Mouse (Mus musculus): Measurements from ENCODE around the gene Hnrnph3.
A peak's percentile ranks its signal among the peaks of the same experiment; 100 is the strongest.

Gene Hnrnph3

DNA sequence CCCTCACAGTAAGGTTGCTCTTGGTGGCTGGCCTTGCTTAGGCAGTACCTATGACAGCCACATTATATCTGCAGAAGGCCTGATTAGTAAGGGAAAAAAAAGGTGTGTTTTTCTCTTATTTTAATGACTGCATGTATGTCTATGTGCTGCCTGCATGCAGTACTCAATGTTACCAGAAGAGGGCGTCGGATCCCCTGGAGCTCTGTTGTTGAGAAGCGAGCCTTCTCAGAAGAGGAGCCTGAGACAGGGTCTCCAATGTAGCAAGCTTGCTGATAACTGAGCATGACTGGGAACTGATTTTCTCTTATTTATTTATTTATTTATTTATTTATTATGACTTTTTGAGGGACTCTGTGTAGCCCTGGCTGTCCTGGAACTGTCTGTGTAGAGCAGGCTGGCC lies 36.7 kb downstream of the Hnrnph3 start:
- DNase-seq (ENCODE audit: low read depth, low spot score) = peak; percentile 70

DNA sequence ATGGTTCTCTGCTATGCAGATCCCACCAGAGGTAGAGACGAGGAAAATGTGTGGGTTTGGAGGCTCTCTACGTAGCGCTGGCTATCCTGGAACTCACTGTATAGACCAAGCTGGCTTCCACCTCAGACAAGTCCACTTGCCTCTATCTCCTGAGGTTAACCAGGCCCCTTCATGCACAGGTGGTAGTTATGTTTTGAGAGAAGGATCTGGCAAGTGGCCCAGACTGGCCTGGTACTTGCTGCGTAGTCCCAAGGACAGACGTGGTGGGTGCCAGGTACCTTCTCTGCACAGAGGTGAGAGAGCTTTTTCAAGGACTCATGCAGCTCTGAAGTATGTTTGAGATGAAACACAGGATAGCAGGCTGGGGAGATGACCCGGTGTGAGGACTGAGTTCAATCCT lies 39.5 kb downstream of the Hnrnph3 start:
- peak; percentile 88 for DNase-seq (ENCODE audit: low read depth, low spot score)

DNA sequence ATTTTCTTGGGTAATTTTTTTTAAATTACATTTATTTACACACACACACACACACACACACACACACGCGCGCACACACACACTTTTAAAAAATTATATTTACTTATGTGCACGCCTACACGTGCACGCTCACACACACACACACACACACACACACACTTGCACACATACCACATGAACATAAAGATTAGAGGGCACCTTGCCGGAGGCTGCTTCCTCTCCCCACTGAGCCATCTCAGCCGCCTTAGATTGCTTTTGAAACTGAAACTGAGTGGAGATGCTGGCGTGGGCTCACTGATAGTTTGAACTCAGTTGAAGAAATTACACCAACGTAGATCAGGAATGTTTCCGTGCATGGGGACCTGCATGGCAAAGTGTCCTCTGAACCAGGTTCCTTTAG lies 39.9 kb downstream of the Hnrnph3 start:
- peak; percentile 79 for DNase-seq (ENCODE audit: low read depth, low spot score)

DNA sequence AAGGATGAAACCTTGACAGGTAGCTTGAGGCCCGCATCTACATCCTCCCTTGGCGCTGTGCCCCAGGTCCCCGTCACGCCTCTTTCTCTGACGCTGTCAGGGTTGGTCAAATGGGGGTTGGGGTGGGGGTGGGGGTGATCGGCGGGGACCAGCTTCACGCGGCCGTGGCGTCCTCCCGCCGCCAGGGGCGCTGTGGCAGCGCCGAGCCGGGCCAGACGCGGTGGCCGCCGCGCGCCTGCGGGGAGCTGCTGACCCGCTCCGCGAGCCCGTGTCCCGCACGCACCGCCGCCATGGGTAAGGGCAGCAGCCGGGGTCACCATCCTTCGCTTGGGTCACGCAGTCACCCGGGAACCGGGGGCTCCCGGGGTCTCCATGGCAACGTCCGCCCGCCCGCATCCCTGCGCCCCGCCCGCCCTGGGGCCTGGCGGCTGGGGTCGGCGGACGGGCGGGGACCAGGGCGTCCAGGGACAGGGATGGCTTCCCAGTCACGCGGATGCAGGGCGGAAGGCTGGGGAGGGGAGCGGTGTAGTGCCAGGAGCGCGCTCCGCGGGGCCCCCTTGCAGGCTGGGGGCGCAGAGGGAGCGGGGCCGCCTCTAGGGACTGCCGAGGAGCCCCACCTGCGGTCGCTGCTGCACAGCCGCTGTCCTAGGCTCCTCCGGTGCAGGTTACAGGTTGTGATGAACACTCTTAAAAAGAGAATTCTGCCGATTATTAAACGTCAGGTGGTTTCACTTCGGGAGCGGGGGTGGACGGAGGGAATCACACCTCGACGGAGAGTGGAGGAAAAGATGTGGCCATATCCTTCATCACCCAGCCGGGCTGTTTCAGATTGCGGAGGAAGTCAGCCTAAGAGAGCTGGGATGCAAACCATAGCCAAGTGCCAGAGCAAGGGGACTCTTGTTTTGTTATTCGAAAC lies 43.7 kb downstream of the Hnrnph3 start, which contains the start of gene Rufy2:
TSS of gene Rufy2 (plus strand) at position 185 of the 916 bp plus-strand sequence.
- peak; percentile 89 for DNase-seq (ENCODE audit: low read depth, low spot score)

DNA sequence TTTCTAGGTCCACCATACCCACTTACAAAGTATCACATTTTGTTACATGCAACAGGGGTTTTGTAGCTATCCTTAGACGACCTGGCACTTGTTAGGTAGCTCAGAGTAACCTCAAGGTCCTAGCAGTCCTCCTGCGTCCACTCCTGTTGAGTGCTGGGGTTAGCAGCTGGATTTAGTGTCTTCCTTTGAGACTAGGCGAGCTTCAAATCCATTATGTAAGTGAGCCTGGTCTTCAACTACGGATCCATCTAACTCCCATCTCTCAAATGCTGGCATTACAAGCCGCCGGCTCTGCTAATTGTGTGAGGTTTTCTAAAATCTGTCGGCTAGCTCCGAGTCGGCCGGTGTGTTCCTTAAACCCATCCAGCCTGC lies 44.4 kb downstream of the Hnrnph3 start:
- no peak for DNase-seq (ENCODE audit: low read depth, low spot score)

DNA sequence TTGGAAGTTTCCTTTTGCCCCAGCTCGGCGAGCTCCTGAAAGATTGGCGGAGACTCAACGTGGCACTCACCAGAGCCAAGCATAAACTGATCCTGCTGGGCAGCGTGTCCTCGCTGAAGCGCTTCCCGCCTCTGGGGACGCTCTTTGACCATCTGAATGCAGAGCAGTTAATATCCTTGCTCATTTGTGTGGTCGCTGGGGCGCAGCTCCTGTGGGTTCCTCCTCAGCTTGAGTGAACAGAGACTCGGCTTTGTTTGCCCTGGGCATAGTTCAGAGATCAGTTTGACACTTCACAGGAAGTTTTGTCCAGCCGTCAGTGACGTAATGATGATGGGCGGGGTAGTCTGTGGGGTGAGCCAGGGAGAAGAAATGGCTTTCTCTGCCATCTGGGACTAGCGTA lies 52.2 kb downstream of the Hnrnph3 start:
- peak; percentile 78 for DNase-seq (ENCODE audit: low read depth, low spot score)

DNA sequence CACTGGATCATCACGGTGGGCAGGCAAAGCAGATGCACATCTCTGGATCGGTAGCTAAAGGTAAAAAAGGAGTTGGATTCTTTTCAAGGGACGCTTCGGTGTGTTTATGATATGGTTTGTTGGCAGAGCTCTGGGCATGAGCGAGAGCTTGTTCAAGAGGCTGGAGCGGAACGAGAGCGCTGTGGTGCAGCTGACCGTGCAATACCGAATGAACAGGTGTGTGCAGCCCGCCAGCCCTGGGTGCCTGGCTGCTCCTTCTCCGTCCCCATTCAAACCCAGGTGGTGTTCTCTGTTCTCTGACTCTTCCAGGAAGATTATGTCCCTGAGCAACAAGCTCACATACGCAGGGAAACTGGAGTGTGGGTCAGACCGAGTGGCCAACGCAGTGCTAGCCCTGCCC lies 57.7 kb downstream of the Hnrnph3 start:
- peak; percentile 91 for DNase-seq (ENCODE audit: low read depth, low spot score)

DNA sequence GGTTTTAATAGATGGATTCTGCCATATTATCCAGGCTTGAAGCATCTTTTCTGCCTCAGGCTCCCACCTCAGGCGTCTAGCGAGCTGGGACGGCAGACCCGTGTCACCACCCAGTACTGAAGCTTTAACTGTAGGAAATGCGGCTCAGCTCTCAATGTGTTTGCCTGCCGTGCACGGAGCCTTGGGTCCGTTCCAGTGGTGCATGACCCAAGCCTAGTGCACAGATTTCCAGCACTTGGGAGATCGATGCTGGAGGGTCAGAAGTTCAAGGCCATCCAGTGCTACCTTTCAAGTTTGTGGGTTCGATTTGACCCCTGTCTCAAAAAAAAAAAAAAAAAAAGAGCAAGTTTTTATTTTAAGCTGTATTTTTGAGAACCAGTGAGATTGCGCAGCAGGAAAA lies 58.2 kb downstream of the Hnrnph3 start:
- peak; percentile 69 for DNase-seq (ENCODE audit: low read depth, low spot score)
